Mouse (Mus musculus) adrenal gland, postnatal 14 days (tissue): ENCODE results near the gene Mfsd4a. TPM values are rescaled to one million over a fixed set of nuclear protein-coding genes. Genes with fewer than 3 reads are reported as not detected.

ENCODE experiments used
- DNase-seq: peaks from one replicate; pipeline ENCODE4 v3.0.0; 2021; ENCODE audit warnings: mixed read lengths
- total RNA-seq: library from RNA; stranded (reverse); gene quantifications from 2 replicates; pipeline ENCODE4 v1.2.3, GENCODE M21; 2021

The Mfsd4a gene
- total RNA-seq, 1 experiment from 2014 or later = 7.9 TPM

- no peak for DNase-seq
These were observed 78.4 kb downstream of the Mfsd4a start for GRCm38 (mm10) chr1:131989476-131989875.

- DNase-seq = no peak
These were observed 80.4 kb downstream of the Mfsd4a start for GRCm38 (mm10) chr1:131987432-131987831.

- no peak for DNase-seq
These were observed 84.1 kb downstream of the Mfsd4a start for GRCm38 (mm10) chr1:131983806-131984205.

GRCm38 (mm10) chr1:131982907-131983306 lies 85.0 kb downstream of the Mfsd4a start:
- DNase-seq = peak; percentile 85

- peak; percentile 87 for DNase-seq
These were observed 86.4 kb downstream of the Mfsd4a start for GRCm38 (mm10) chr1:131981378-131982013.

GRCm38 (mm10) chr1:131980471-131980870 lies 87.4 kb downstream of the Mfsd4a start:
- DNase-seq = peak; percentile 66

- DNase-seq = no peak
These were observed 91.0 kb downstream of the Mfsd4a start for GRCm38 (mm10) chr1:131976886-131977285.

- no peak for DNase-seq
These were observed 93.9 kb downstream of the Mfsd4a start for GRCm38 (mm10) chr1:131973991-131974390.

Other genes starting within 250 kb of the Mfsd4a start
- 35.2 and 52.6 TPM in 2 replicates for gene Slc41a1, start 240.6 kb downstream of the Mfsd4a start, total RNA-seq
- gene Rab29, start 200.8 kb downstream of the Mfsd4a start, total RNA-seq = 14.7 and 19.1 TPM in 2 replicates
- gene Nucks1, start 157.5 kb downstream of the Mfsd4a start, total RNA-seq = 124 and 135 TPM in 2 replicates
- gene Slc45a3, start 105.1 kb downstream of the Mfsd4a start, total RNA-seq = 15.5 and 18.3 TPM in 2 replicates
- gene Elk4, start 60.5 kb downstream of the Mfsd4a start, total RNA-seq = 116 and 135 TPM in 2 replicates
- gene Cdk18, start 71.6 kb upstream of the Mfsd4a start, total RNA-seq = 16.7 and 17.9 TPM in 2 replicates
- not detected in 2 replicates for gene Lemd1, start 123.4 kb upstream of the Mfsd4a start, total RNA-seq
- 0.11 and 0.15 TPM in 2 replicates for gene AC124108.1, start 123.4 kb upstream of the Mfsd4a start, total RNA-seq
- gene Gm10188, start 161.7 kb upstream of the Mfsd4a start, total RNA-seq = not detected in 2 replicates
- 64.1 and 71.4 TPM in 2 replicates for gene Klhdc8a, start 230.6 kb upstream of the Mfsd4a start, total RNA-seq
- gene Nuak2, start 248.1 kb upstream of the Mfsd4a start, total RNA-seq = 3.7 and 5.6 TPM in 2 replicates